ENCODE assay signal across 13 mouse cellular contexts in the genomic region with DNA sequence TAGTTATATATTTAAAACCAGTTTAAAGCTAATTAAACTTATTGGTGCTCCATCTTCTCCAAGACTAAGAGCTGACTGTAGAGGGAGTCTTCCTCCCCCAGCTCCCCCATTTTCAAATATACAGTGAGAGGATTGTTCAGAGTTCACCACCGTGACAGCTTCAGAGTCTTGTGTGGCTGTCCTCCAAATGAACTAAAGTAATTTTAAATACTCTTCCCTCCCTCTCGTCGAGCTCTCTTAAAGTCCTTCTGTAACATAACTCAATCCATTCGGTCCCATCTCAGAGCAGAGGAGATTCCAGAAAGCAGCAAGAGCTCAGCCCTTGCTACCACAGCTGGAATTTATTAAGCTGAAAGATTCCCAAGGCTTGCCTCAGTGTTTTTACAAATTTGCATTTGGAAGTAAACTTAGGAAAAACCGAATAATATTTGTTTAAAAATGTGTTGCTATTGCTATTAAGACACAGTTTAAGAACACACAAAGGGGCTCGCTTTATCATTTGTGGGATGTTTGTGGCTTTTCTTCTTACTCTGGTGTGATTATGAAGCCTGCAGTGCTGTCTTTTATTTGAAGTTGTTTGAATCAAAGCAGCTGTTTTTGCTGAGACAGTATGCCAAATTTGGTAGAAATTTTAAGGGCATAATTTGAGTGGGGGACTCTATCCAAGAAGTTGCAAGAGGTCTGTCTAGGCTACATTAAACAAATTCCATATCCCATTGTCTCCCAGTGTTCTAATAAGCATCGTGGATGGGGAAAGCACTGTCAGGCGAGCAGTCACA.
DNase-seq lines count a peak whose midpoint lies in the region; ATAC-seq and TF ChIP-seq lines count a peak whose summit lies in the region.
"Had no signal": no experiment of that assay in that cellular context is flagged by ENCODE, and none has a peak within 500 bp of the region (broad histone marks: within the 10 kb centered on the region; RNA-seq: fewer than 3 reads in every experiment).

No protein-coding gene starts in this region.

- H3K4me3 ChIP-seq in gastrocnemius, adult 2 months = no peak overlapping the region
- no peak overlapping the region for H3K4me3 ChIP-seq in layer of hippocampus, adult 2 months
- H3K4me3 ChIP-seq in embryonic facial prominence, embryonic 15.5 days (replicated peaks) = no peak overlapping the region
- H3K4me3 ChIP-seq in limb, embryonic 15.5 days = no peak overlapping the region
- H3K4me3 ChIP-seq: midbrain, embryonic 12.5 days had no signal

- intact Hi-C loops in gastrocnemius, adult 2 months (cut with DNase I) = no loop called here
- intact Hi-C loops in gastrocnemius, postnatal 14 days (cut with DNase I; ENCODE audit: low total_unique reads) = no loop called here

- H3K9me3 ChIP-seq in embryonic facial prominence, embryonic 15.5 days (replicated peaks) = no peaks in the 10 kb centered on the region
- H3K9me3 ChIP-seq in limb, embryonic 15.5 days = no peaks in the 10 kb centered on the region
- H3K9me3 ChIP-seq: midbrain, embryonic 12.5 days had no signal

- DNase-seq in gastrocnemius, adult 2 months = no peak
- DNase-seq in gastrocnemius, postnatal 14 days = no peak
- no peak for DNase-seq in layer of hippocampus, adult 2 months (ENCODE audit: low spot score in 2 of 2)
- DNase-seq in layer of hippocampus, postnatal 10 days (ENCODE audit: low spot score in 2 of 2) = no peak
- no peak for DNase-seq in left cerebral cortex, adult 8-10 months (ENCODE audit: low spot score in 2 of 2)
- DNase-seq in ovary, postnatal 14 days (ENCODE audit: low spot score) = no peak
- DNase-seq: cerebellum, adult 9-11 months; gastrocnemius, postnatal 36 days; heart, postnatal 36 days; thymus, postnatal 14 days had no signal

- ATAC-seq in embryonic facial prominence, embryonic 15.5 days (ENCODE audit: insufficient number of reproducible peaks, low FRiP score, low TSS enrichment, low read depth) = peak; percentile 82
- ATAC-seq in limb, embryonic 15.5 days (ENCODE audit: insufficient number of reproducible peaks, low FRiP score, low TSS enrichment, low read depth) = no peak

- no peak overlapping the region for H3K9ac ChIP-seq in embryonic facial prominence, embryonic 15.5 days
- no peak overlapping the region for H3K9ac ChIP-seq in limb, embryonic 15.5 days
- H3K9ac ChIP-seq: midbrain, embryonic 12.5 days had no signal

- TF ChIP-seq CTCF in gastrocnemius, adult 2 months (IDR thresholded peaks at IDR 0.05) = no peak
- 0 out of 2 replicates have a peak, but pooled peaks have one; percentile 4 for TF ChIP-seq CTCF in layer of hippocampus, adult 2 months (conservative IDR thresholded peaks at IDR 0.05)

- H3K4me1 ChIP-seq in embryonic facial prominence, embryonic 15.5 days = peaks cover 6% of the 10 kb centered on the region
- peaks cover 7% of the 10 kb centered on the region; the same call in 1 of the 2 replicates for H3K4me1 ChIP-seq in limb, embryonic 15.5 days
- H3K4me1 ChIP-seq: midbrain, embryonic 12.5 days had no signal

- H3K4me2 ChIP-seq in embryonic facial prominence, embryonic 15.5 days (replicated peaks) = peak overlapping the region; percentile 25; the same call in 1 of the 2 replicates
- no peak overlapping the region for H3K4me2 ChIP-seq in limb, embryonic 15.5 days
- H3K4me2 ChIP-seq: midbrain, embryonic 12.5 days had no signal

- H3K27me3 ChIP-seq in embryonic facial prominence, embryonic 15.5 days = no peaks in the 10 kb centered on the region
- H3K27me3 ChIP-seq in limb, embryonic 15.5 days = no peaks in the 10 kb centered on the region
- H3K27me3 ChIP-seq: midbrain, embryonic 12.5 days had no signal

- H3K27ac ChIP-seq in gastrocnemius, adult 2 months = peak overlapping the region; percentile 48
- no peak overlapping the region for H3K27ac ChIP-seq in layer of hippocampus, adult 2 months
- peak overlapping the region; percentile 83 for H3K27ac ChIP-seq in embryonic facial prominence, embryonic 15.5 days (replicated peaks)
- H3K27ac ChIP-seq in limb, embryonic 15.5 days = peak overlapping the region; percentile 67
- H3K27ac ChIP-seq: midbrain, embryonic 12.5 days had no signal

- H3K36me3 ChIP-seq in embryonic facial prominence, embryonic 15.5 days = no peaks in the 10 kb centered on the region
- no peaks in the 10 kb centered on the region for H3K36me3 ChIP-seq in limb, embryonic 15.5 days
- H3K36me3 ChIP-seq: midbrain, embryonic 12.5 days had no signal

- 19% methylated on average over 8 of the region's 8 CpGs for WGBS in embryonic facial prominence, embryonic 15.5 days
- 27% methylated on average over 8 of the region's 8 CpGs for WGBS in limb, embryonic 15.5 days
